Mouse (Mus musculus) monocyte, adult 5-6 weeks (primary cell): ENCODE data around the gene Ercc6l2. TPM values are rescaled to one million over a fixed set of nuclear protein-coding genes. Genes with fewer than 3 reads are reported as not detected.
"Not testable (repeated sequence)": the region's sequence is repeated elsewhere in the genome, so short reads cannot be mapped to it uniquely, and the experiment has no call there.

Source experiments
- ATAC-seq: fragments of 153-309, 156-312 bp; replicated peaks from 2 replicates; pipeline ENCODE4 v1.8.0; 2017; ENCODE audit warnings: mild to moderate bottlenecking; ENCODE audit not compliant: low TSS enrichment, insufficient number of reproducible peaks, severe bottlenecking, poor library complexity, low FRiP score
- total RNA-seq: library from RNA; stranded (forward); fragments of 200-1000, 200-491, 200-594 nt; gene quantifications from 3 replicates; pipeline ENCODE4 v1.2.3, GENCODE M21; 2017

The Ercc6l2 gene
- total RNA-seq, 1 experiment from 2014 or later: 8.7 TPM

DNA sequence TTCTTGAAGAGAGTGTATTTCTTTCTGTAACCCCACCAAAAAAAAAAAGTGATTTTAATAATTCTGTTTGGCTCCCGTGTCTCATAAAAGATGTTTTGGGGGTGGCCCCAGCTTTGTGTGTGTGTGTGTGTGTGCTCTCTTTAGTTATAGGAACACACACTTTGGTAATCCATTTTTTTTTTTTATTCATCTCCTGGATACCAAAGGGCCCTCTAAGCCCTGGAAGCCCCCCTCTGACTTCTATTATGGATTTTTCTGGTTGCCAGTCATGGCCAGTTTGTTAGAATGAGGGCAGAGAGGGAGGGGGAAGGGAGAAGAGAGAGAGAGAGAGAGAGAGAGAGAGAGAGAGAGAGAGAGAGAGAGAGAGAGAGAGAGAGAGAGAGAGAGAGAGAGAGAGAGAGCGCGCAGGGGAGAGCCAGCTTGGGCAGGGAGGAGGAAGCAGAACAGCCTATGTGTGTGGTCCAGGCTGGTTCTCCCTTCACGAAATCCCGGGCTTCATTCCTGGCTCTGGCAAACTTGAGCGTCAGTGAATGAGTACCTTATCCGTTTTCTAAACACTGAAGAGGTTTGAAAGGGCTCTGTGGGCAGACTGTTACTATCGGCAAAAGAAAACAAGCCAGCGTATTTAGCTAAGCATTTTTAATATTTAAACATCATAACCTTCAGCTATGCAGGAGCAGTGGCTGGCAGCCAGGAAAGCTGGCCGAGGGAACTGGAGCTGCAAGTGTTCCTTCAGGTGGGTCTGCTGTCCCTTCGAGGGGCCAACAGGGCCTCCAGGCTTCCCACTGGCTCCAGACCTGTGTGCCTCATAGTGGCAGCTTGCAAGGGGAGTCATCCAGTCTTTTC is 103.0 kb downstream of the Ercc6l2 start:
- no peak for ATAC-seq

DNA sequence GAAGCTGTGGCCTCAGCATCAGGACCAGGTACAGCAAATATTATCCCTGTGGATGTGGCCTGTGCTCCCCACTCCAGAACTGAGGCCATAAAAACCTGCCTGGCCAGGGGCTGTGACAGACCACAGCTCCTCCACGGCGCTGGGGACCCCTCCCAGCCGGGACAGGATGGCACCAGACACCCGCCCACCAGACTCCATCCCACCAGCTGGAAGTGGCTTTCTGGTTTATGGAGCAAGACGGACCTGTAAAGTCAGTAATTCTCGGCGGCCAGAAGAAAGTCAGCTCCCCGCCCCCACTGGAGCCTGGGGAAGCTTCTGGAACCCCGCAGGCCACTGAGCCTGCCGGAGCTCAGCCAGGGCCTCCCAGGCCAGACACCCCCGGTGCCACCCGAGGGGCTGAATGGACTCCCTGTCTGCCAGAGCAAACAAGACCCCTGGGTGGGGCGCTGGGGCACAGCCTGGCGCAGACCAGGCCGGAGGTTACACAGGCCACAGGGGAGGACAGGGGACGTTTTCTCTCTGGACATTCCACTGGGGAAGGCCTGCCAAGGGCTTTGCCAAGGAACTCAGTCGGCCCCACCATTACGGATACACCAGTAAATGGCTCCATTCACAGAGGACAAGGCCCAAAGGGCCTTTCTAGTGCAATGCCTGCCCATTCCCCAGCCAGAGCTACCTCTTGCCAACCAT is 103.8 kb downstream of the Ercc6l2 start:
- ATAC-seq: no peak

DNA sequence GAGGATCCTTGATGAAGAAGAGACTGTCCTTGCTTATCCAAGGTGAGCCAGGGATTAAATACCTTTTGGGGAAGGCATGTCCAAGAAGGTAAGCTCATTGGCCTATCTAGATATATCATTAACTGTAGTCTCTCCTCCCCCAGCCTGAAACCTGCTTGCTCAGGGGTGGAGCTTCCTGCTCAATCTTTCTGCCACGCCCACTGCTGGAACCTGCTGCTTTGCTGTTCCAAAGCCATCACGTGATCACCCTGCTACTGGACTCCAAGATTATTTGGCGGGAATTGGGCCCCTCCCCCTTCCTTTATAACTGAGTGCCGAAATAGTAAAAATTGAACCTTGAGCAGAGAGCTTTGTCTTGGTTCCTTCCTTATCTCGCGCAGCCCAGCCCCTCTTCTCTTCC is 109.0 kb downstream of the Ercc6l2 start:
- not testable (repeated sequence) for ATAC-seq

DNA sequence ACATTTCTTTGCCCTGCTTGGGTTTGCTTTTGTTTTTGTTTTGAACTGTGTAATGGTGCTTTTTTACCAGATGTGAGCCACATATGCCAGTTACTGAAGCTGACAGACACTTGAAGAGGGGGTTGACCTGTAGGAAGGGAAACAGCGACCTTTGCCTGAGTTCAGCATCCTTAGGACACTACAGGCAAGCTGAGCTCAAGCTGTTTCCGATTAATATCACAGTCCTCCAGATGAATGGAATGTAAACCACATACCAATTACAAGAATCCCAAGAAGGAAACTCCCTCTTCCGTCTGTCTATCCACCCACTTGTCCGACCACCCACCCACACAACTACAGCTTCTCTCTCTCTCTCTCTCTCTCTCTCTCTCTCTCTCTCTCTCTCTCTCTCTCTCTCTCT is 112.3 kb downstream of the Ercc6l2 start:
- ATAC-seq: no peak

DNA sequence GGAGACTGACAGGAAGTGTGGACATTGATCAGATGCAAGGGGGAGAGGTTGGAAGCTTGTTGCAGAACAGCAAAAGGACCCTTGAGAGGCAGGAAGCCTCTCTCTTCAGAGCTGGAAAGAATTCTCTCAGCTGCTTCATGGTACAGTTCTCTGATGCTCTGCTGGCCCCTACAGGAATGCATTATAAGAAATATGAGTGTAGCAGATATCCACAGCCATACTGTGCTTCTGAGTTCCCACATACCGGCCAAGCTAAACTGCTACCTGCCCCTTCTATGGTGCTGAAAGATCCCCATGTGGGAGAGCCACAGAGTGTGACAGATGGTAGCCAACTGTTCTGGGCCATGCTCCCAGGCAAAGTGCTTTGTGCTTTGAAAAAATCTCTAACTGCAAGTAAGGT is 114.3 kb downstream of the Ercc6l2 start:
- ATAC-seq: no peak

DNA sequence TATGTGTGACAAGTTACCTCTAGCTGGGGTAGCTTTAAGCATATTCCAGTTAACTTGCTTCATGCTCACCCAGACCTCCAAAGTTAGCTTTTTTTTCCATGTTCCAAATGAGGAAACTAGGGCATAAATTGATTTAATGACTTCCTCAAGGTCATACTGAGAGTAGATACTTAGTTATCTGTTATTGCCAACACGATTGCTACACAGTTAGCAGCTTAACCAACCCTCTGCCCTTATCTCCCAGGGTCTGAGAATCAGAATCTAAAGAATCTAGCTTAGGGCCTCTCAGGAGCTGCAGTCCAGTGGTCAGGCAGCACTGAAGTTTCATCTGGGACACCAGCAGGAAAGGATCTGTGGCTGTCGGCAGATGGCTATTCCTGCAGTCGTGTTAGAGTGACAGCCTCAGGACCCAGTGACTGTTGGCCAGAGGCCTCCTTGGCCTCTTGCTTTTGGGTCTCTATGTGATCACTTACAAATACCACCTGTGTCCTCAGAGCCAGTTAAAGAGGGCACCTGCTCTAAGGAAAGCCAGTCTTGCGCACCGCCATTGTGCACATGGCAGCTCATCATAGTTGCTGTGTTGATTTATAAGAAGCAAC is 115.0 kb downstream of the Ercc6l2 start:
- ATAC-seq: no peak

DNA sequence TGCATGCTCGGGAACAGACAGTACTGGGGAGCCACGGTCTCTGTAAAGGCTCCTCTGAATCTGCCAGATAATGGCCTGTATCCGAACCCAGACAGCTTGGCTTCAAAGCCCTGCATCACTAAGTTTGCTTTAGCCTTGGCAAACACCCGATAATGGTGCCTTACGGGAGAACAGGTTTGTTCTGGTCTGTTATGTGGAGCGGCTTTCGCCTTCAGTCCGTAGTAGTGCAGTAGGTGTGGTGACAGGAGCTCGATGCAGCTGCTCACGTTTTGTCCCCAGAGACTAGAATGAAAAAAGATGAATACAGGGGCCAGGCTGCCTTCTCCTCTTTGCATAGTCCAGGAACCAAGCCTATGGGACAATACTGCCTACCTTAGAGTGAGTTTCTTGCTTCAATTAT is 115.5 kb downstream of the Ercc6l2 start:
- ATAC-seq: no peak

DNA sequence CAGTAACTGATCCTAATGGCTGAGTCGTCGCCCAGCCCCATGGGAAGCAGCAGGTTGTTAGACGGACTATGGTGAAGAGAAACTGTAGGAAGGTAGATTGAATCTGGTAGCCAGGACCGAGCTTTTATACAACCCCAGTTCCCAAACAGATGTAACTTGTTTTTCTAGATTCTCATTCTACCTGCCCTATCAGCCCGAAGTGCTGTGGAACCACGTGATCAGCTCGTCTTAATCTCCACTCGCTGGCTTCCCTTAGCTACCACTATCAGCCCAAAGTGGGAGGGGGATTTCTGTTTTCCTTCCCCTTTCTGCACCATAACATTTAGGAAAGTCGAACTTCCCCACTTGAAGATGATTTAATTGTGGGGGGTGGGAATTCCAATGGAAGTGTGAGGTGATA is 121.3 kb downstream of the Ercc6l2 start:
- ATAC-seq: no peak

DNA sequence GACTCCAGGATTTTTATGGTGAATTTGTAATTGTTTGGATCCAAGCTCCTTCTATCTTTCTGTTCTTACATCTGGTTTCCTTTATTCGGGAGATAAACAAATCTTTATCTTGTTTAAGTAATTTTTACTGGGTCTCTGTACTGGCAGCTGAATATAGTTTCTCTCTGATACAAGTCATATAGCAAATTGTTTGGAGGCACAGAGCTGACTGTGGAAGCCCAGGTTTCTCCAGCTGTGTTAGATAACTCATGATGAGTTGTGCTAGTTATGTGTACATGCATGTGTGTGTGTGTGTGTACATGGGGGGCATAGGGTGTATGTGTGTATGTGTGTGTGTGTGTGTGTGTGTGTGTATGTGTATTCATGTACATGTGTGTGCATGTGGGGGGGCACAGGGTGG is 125.2 kb downstream of the Ercc6l2 start:
- ATAC-seq: no peak

DNA sequence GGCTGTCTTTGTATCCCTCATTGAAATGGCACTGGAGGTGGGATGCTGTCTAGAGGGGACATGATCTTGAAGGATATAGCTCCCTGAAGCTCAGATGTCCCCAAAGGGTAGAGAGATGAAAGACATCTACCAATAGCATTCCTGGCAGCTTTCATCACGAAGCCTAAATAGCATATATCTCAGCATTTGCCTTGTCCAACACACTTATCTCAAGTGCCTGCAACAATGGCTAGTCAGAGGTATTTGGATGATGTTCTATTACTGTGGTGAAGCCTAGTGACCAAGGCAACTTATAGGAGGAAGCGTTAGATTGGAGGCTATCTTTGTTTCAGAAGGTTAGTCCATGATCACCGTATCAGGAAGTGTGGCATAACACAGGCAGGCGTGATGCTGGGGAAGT is 126.1 kb downstream of the Ercc6l2 start:
- no peak for ATAC-seq

DNA sequence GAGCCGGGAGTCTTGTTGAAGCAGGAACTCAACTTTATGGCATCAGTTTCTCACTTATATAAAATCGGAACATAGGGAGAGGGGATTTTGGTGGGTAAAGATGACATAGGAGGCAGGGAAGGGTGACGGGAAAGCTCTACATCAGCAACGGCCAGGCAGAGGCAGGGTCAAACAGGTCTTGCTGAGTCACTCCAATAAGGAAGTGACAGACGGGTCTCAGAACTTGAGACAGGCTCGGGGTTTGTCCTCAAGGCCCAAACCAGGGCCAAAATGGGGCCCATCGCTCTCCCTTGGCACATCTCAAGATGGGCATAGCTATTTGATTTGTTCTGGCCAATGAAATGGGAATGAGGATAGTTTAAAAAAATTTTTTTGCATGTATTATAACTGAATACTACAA is 128.6 kb downstream of the Ercc6l2 start:
- no peak for ATAC-seq

DNA sequence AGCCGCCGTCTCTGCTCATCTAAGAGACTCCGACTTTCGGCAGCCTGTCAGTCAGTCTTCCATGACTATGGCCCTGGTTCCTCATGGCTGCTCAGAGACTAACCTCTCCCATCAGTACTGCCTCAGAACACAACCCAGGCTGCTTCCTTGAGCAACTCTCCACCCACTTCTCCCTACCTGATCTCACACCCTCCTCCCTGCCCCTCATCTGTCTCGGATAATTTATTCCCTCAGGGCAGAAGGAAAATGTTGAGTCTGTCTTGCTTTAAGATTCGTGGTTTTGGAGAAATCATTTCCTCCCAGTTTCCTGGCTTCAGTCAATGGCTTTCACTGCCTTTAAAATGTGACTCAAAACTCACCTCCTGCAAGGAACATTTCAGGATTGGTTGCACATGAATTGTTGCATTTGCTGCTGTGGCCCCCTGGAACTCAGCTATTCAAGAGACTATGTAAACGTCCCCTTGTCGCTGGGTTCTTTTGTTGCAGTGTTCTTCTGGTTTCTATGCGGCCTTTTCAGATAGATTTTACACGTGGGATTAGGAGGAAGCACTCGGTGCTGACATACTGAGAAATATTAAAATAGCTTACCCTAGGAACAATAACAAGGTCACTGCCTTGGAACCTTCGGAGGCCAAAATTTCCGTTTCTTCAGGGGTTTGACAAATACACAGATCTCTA is 129.4 kb downstream of the Ercc6l2 start:
- no peak for ATAC-seq

Other genes with a start within 250 kb of the Ercc6l2 start
- 1.2 to 9.9 TPM (median 2.8 TPM) in 3 replicates for gene Ptch1, start 241.6 kb upstream of the Ercc6l2 start, total RNA-seq